Mouse (Mus musculus) T-cell, adult 2 months (primary cell): ENCODE data around the gene Kti12.
A peak's percentile ranks its signal among the peaks of the same experiment; 100 is the strongest.

ENCODE experiments used
- DNase-seq: peaks from one replicate; pipeline ENCODE4 v3.0.0; 2022; ENCODE audit warnings: low spot score

Gene Kti12

DNA sequence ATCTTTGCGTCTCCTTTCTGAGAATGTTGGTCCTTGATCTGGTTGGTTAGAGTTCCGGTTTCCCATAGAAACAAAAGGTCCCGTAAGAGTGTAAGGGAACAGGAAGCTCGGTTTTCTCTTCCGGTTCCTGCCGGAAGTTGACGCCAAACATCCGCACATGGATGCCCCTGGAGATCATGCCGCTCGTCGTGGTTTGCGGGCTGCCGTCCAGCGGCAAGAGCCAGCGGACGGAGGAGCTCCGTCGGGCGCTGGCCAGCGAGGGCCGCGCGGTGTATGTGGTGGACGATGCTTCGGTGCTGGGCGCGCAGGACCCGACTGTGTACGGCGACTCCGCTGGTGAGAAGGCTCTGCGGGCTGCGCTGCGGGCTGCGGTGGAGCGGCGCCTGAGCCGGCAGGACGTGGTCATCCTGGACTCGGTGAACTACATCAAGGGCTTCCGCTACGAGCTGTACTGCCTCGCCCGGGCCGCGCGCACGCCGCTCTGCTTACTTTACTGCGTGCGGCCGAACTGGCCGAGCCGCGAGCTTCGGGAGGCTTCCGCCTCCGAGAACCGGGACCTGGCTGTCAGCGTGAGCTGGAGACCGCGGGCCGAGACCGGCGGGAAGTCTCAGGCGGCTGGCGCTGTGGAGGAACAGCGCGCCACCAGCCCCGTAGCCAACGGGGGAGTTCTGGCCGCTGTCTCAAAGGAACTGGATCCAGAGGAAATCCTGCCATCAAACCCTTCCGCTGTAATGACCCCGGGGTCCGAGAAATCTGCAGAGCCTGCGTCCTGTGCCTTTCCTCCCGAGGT is at the start of gene Kti12:
TSS of gene Kti12 (plus strand) at position 71 of the 790 bp plus-strand sequence.
- peak; percentile 82 for DNase-seq

DNA sequence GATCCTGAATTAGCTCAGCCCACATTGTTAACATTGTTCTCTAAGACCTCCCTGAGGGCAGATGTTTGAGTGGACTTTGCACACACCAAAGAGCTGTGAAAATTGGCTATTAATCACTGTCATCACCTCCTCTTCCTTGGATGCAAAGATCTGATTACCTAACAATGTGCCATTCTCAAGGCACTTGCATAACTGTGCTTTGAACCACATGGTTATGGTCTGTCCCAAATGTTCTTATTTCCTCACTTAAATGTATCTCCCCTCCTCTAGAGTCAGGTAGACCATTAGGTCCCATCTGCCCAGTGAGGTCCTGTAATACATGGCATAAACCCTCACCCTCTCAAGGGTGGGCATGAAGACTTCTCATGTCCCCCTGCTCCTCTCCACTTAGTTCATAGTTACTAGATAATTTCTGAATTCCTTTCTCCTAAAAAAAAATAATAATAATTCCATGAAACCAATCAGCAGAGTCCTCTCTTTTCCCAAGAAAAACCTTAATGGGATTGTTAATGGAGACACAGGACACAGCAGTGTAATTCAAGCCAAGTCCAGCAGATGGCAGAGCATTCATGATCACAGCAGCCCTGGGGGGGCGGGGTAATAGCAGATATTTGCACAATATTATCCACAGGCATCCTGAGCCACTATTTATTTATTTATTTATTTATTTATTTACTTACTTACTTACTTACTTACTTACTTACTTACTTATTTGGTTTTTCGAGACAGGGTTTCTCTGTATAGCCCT is 49.3 kb upstream of the Kti12 start:
- peak; percentile 15 for DNase-seq

DNA sequence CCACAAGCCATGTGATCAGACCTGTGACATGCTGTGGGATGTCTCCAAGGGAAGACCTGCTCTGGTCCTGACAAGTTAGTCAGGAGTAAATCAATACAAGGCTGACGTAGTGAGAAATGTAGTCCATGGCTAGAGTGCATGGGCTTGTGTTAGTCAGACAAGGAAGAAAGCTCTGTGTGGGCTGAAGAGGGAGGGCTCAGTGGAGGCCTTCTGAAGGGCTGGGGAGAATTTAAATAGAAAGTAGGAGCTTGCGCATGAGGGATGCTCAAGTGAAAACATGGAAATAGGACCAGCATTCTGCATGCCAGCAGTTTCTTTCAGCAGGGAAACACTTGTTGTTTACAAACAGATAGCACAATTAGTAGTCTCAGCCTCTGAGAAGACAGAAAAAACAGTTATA is 44.0 kb upstream of the Kti12 start:
- DNase-seq = no peak

GRCm38 (mm10) chr4:108811142-108811541 is 36.4 kb upstream of the Kti12 start:
- no peak for DNase-seq

- DNase-seq = no peak
These were observed 36.0 kb upstream of the Kti12 start for GRCm38 (mm10) chr4:108811550-108811949.

- DNase-seq = no peak
These were observed 21.9 kb upstream of the Kti12 start for GRCm38 (mm10) chr4:108825677-108826076.

- no peak for DNase-seq
These were observed 21.5 kb upstream of the Kti12 start for GRCm38 (mm10) chr4:108826096-108826495.

- no peak for DNase-seq
These were observed 20.9 kb upstream of the Kti12 start for GRCm38 (mm10) chr4:108826643-108827042.

DNA sequence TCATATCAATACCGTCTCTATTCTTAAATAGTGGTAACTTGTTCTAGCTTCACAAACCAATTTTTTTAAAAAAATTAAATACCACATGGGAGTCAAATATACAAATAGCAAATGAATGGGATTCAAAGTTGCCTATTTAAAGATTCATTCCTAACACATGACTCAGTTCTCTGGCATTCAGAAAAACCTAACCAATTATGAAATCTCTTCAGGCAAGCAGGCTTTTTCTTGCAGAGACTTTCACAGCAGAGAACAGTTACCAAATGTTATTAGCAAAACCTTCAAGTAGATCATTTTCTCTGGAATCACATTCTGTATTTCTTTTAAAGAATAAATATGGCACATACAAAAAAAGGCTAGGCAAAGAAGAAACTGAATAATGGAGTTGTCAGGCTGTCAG is 16.9 kb upstream of the Kti12 start:
- no peak for DNase-seq

DNA sequence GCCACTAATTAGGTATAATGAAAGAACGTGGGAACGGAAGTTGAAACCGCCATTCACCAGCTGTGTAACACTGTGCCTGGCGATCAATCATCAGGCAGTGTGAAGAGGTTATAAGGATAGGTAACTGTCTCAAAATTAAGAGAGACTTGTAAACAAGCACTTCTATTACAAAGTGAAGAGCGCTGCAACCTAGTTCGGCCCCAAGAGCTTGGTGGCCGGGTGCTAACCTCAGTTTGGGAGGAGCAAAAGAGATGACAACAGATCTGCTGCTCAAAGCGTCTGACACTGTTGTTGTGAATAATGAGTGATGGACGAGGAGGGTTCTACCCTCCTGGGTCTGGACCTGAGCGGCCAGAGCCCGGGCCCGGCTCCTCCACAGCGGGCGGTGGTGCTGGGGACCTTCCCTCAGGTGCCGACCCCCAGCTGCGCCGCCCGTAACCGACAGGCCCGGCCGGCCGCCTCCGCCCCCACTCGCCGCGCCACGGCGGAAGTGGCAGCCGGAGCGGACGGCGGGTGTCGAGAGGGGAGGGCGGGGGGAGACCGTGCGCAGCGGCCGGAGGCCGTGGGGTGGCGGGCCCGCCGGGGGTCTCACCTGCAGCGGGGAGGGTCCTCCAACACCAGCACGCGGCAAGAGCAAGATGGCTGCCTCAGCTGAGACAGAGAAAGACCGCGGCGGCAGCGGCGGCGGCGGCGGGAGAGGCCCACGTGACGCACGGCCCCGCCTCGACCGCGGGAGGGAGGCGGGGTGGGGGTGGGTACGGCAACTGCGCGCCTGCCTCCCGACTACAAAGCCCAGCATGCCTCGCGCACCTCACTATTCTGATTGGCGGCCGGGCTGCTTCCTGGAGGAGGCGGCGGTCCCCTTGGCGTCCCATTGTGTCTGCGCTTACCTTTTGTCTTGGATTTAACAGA is 14.4 kb upstream of the Kti12 start, which contains the start of gene Btf3l4:
TSS of gene Btf3l4 (minus strand) at position 699 of the 912 bp plus-strand sequence.
- DNase-seq = peak; percentile 92

- no peak for DNase-seq
These were observed 13.8 kb upstream of the Kti12 start for GRCm38 (mm10) chr4:108833828-108834114.

- DNase-seq = peak; percentile 62
These were observed 13.2 kb upstream of the Kti12 start, which contains the start of gene Txndc12 for GRCm38 (mm10) chr4:108834115-108834970. Gene Txndc12, plus strand, starts transcription at chr4:108834601.

GRCm38 (mm10) chr4:108834971-108835311 is 12.6 kb upstream of the Kti12 start:
- no peak for DNase-seq

- DNase-seq = no peak
These were observed 12.1 kb upstream of the Kti12 start for GRCm38 (mm10) chr4:108835496-108835895.

GRCm38 (mm10) chr4:108838031-108838430 is 9.6 kb upstream of the Kti12 start:
- DNase-seq = no peak

GRCm38 (mm10) chr4:108841920-108842578 is 5.5 kb upstream of the Kti12 start:
- DNase-seq = no peak

GRCm38 (mm10) chr4:108843336-108843735 is 4.2 kb upstream of the Kti12 start:
- DNase-seq = no peak

- no peak for DNase-seq
These were observed 1.6 kb upstream of the Kti12 start for GRCm38 (mm10) chr4:108845824-108846569.

DNA sequence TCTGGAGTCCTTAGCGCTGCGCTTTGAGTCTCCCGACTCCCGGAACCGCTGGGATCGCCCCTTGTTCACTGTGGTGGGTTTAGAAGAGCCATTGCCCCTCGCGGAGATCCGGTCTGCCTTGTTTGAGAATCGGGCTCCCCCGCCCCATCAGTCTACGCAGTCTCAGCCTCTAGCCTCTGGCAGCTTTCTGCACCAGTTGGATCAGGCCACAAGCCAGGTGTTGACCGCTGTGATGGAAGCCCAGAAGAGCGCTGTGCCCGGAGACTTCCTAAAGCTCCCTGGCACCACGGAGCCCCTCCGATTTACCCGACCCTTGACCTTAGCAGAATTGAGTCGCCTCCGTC is 892 bp downstream of the Kti12 start, which contains the start of gene A730015C16Rik:
TSS of gene A730015C16Rik (minus strand) at position 115 of the 344 bp plus-strand sequence.
- DNase-seq = no peak

DNA sequence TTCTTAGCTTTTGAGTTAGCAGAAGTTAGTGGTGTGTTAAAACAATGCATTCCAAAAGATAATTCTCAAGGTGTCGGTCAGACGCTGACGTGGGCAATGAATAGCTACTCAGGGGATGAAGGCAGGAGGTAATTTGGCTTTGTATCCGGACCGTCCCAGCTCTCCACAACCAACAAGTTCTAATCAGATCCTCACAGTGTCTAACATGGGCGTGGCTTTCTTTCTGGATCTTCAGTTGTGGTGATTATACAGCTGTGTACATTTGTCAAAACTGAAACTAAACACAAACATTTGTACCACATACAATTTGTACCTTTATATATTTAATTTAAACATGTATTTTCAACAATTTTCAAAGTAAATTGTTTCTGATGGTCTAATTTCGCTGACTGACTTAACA is 19.2 kb downstream of the Kti12 start:
- no peak for DNase-seq
